Comparison of ENCODE assay signal across 11 mouse cellular contexts in genomic region chr8:120279418-120279817, GRCm38 (mm10). TPM values are rescaled to one million over a fixed set of nuclear protein-coding genes. Genes with fewer than 3 reads are reported as not detected.
DNase-seq lines count a peak whose midpoint lies in the region; ATAC-seq and TF ChIP-seq lines count a peak whose summit lies in the region.
"Had no signal": no experiment of that assay in that cellular context is flagged by ENCODE, and none has a peak within 500 bp of the region (broad histone marks: within the 10 kb centered on the region; RNA-seq: fewer than 3 reads in every experiment).

No protein-coding gene starts in this region.

- intact Hi-C loops in heart, postnatal 10 days (cut with DNase I), result no loop called here

- H3K27me3 ChIP-seq in heart, embryonic 12.5 days (replicated peaks), result 0 out of 2 replicates have a peak, but pooled peaks cover 2% of the 10 kb centered on the region
- H3K27me3 ChIP-seq in lung, embryonic 14.5 days (ENCODE audit: insufficient read depth, low read length), result no peaks in the 10 kb centered on the region
- H3K27me3 ChIP-seq in embryonic facial prominence, embryonic 10.5 days (replicated peaks; ENCODE audit: low read depth, poor library complexity, severe bottlenecking), result peaks cover 44% of the 10 kb centered on the region
- no peaks in the 10 kb centered on the region for H3K27me3 ChIP-seq in limb, embryonic 10.5 days (ENCODE audit: low read depth, poor library complexity, severe bottlenecking)

- no peak overlapping the region for H3K9ac ChIP-seq in heart, embryonic 12.5 days
- no peak overlapping the region for H3K9ac ChIP-seq in lung, embryonic 14.5 days
- H3K9ac ChIP-seq: forebrain, embryonic 13.5 days; hindbrain, embryonic 12.5 days had no signal

- no peak overlapping the region for H3K4me3 ChIP-seq in heart, embryonic 12.5 days
- H3K4me3 ChIP-seq in lung, embryonic 14.5 days (ENCODE audit: low read depth, low read length), result no peak overlapping the region
- H3K4me3 ChIP-seq in embryonic facial prominence, embryonic 10.5 days, result no peak overlapping the region
- H3K4me3 ChIP-seq in limb, embryonic 10.5 days, result no peak overlapping the region
- H3K4me3 ChIP-seq: forebrain, embryonic 13.5 days; hindbrain, embryonic 12.5 days had no signal

- peak overlapping the region; percentile 56; the same call in 1 of the 2 replicates for H3K27ac ChIP-seq in heart, embryonic 12.5 days (ENCODE audit: poor library complexity, severe bottlenecking)
- no peak overlapping the region; the same call in 1 of the 2 replicates for H3K27ac ChIP-seq in lung, embryonic 14.5 days (ENCODE audit: low read depth)
- peak overlapping the region; percentile 94; the same call in 1 of the 2 replicates for H3K27ac ChIP-seq in embryonic facial prominence, embryonic 10.5 days (replicated peaks)
- H3K27ac ChIP-seq in limb, embryonic 10.5 days, result peak overlapping the region; percentile 95
- H3K27ac ChIP-seq: forebrain, embryonic 13.5 days had no signal

- no peak overlapping the region for H3K4me2 ChIP-seq in heart, embryonic 12.5 days
- H3K4me2 ChIP-seq in lung, embryonic 14.5 days, result no peak overlapping the region
- H3K4me2 ChIP-seq: forebrain, embryonic 13.5 days; hindbrain, embryonic 12.5 days had no signal

- no peak for DNase-seq in heart, postnatal 10 days
- peak; percentile 48 for DNase-seq in lung, embryonic 14.5 days
- no peak for DNase-seq in lung, adult 18-20 months
- no peak for DNase-seq in embryonic facial prominence, embryonic 10.5 days (ENCODE audit: low spot score)
- no peak for DNase-seq in limb, embryonic 10.5 days (ENCODE audit: low spot score)
- no peak for DNase-seq in layer of hippocampus, postnatal 25 days (ENCODE audit: extremely low spot score in 1 of 2, low spot score in 1 of 2)
- DNase-seq: gastrocnemius, postnatal 36 days; thymus, postnatal 36 days had no signal

- TF ChIP-seq CTCF in lung, embryonic 14.5 days (IDR thresholded peaks at IDR 0.05; ENCODE audit: low read depth), result no peak

- H3K4me1 ChIP-seq in heart, embryonic 12.5 days (replicated peaks), result peaks cover 92% of the 10 kb centered on the region
- H3K4me1 ChIP-seq in lung, embryonic 14.5 days (ENCODE audit: insufficient read depth), result peaks cover 61% of the 10 kb centered on the region
- peaks cover 96% of the 10 kb centered on the region for H3K4me1 ChIP-seq in embryonic facial prominence, embryonic 10.5 days
- H3K4me1 ChIP-seq in limb, embryonic 10.5 days, result peaks cover 94% of the 10 kb centered on the region

- no peaks in the 10 kb centered on the region for H3K36me3 ChIP-seq in heart, embryonic 12.5 days
- H3K36me3 ChIP-seq in lung, embryonic 14.5 days (ENCODE audit: insufficient read depth), result no peaks in the 10 kb centered on the region
- no peaks in the 10 kb centered on the region for H3K36me3 ChIP-seq in embryonic facial prominence, embryonic 10.5 days (replicated peaks)
- H3K36me3 ChIP-seq in limb, embryonic 10.5 days, result no peaks in the 10 kb centered on the region
- H3K36me3 ChIP-seq: hindbrain, embryonic 12.5 days had no signal

- no peak for ATAC-seq in heart, embryonic 12.5 days (ENCODE audit: insufficient number of reproducible peaks, low FRiP score)
- no peak for ATAC-seq in lung, embryonic 14.5 days (ENCODE audit: insufficient read depth)
- ATAC-seq: forebrain, embryonic 13.5 days had no signal

- WGBS in heart, embryonic 12.5 days, result 72% methylated on average over 8 of the region's 8 CpGs
- WGBS in lung, embryonic 14.5 days, result 73% methylated on average over 8 of the region's 8 CpGs
- WGBS in embryonic facial prominence, embryonic 10.5 days, result 90% methylated on average over 8 of the region's 8 CpGs
- WGBS in limb, embryonic 10.5 days, result 87% methylated on average over 8 of the region's 8 CpGs

- H3K9me3 ChIP-seq in heart, embryonic 12.5 days (replicated peaks), result no peaks in the 10 kb centered on the region
- no peaks in the 10 kb centered on the region for H3K9me3 ChIP-seq in lung, embryonic 14.5 days (ENCODE audit: low read depth, low read length)
- no peaks in the 10 kb centered on the region for H3K9me3 ChIP-seq in embryonic facial prominence, embryonic 10.5 days
- no peaks in the 10 kb centered on the region for H3K9me3 ChIP-seq in limb, embryonic 10.5 days (replicated peaks)
- H3K9me3 ChIP-seq: forebrain, embryonic 13.5 days; hindbrain, embryonic 12.5 days had no signal

RNA-seq across cellular contexts. Expression of gene Gse1, which starts 51.2 kb away (rescaled TPM):
- 14.0 and 15.3 TPM in 2 replicates for polyA plus RNA-seq in heart, embryonic 12.5 days (2016; fragmentation: Nextera tagmentation; extraction: Ambion mirVana)
- total RNA-seq in heart, postnatal 10 days (2021), result 10 to 100 TPM; 32.6 to 34.6 TPM
- polyA plus RNA-seq in lung, embryonic 14.5 days (2014; fragmentation: Nextera tagmentation; extraction: Ambion mirVana), result 12.7 and 14.3 TPM in 2 replicates
- 9.9 and 10.2 TPM in 2 replicates for polyA plus RNA-seq in embryonic facial prominence, embryonic 10.5 days (2016; fragmentation: Nextera tagmentation; extraction: Ambion mirVana)
- polyA plus RNA-seq in limb, embryonic 10.5 days (2016; fragmentation: Nextera tagmentation; extraction: Ambion mirVana), result 6.7 and 8.1 TPM in 2 replicates
- 100 to 1,000 TPM; 121 to 145 TPM for total RNA-seq in layer of hippocampus, postnatal 25 days (2021)
